Mouse (Mus musculus) ES-Bruce4 (cell line): ENCODE data around the gene Ptprt. TPM values are rescaled to one million over a fixed set of nuclear protein-coding genes. Genes with fewer than 3 reads are reported as not detected.

Experiments used
- H3K27ac ChIP-seq: 2 replicates; pipeline ENCODE4 v1.5.1; 2012; ENCODE audit warnings: low read length, inconsistent platforms; ENCODE audit not compliant: insufficient read depth
- H3K27me3 ChIP-seq: 2 replicates; pipeline ENCODE4 v1.6.1; 2012; ENCODE audit warnings: mild to moderate bottlenecking, low read length, inconsistent platforms; ENCODE audit not compliant: control insufficient read depth, poor library complexity, insufficient read depth, severe bottlenecking
- H3K36me3 ChIP-seq: 2 replicates; pipeline ENCODE4 v1.6.1; 2012; ENCODE audit warnings: inconsistent platforms, mild to moderate bottlenecking, low read length, moderate library complexity; ENCODE audit not compliant: control insufficient read depth, poor library complexity, insufficient read depth, severe bottlenecking
- H3K4me1 ChIP-seq: one replicate; pipeline ENCODE4 v1.8.1; 2011; ENCODE audit warnings: low read length; ENCODE audit not compliant: control insufficient read depth, insufficient read depth
- H3K4me3 ChIP-seq: 2 replicates; pipeline ENCODE4 v1.5.1; 2011; ENCODE audit warnings: low read depth, mild to moderate bottlenecking, low read length
- H3K9ac ChIP-seq: 2 replicates; pipeline ENCODE4 v1.6.1; 2012; ENCODE audit warnings: low read depth, mild to moderate bottlenecking, inconsistent platforms; ENCODE audit not compliant: poor library complexity, severe bottlenecking
- H3K9me3 ChIP-seq: replicated peaks from 2 replicates; pipeline ENCODE4 v1.6.1; 2012; ENCODE audit warnings: mild to moderate bottlenecking, low read length, inconsistent platforms; ENCODE audit not compliant: control insufficient read depth, poor library complexity, insufficient read depth, severe bottlenecking
- CTCF ChIP-seq: IDR thresholded peaks from one replicate; pipeline ENCODE4 v1.8.1; 2011; ENCODE audit warnings: low read depth, low read length
- EP300 ChIP-seq: IDR thresholded peaks from 2 replicates; pipeline ENCODE4 v1.6.1; 2011; ENCODE audit warnings: low read depth, low read length; ENCODE audit not compliant: insufficient read depth
- POLR2A ChIP-seq: IDR thresholded peaks from one replicate; pipeline ENCODE4 v1.8.1; 2011; ENCODE audit warnings: low read length; ENCODE audit not compliant: insufficient read depth
- polyA plus RNA-seq: library from polyadenylated mRNA; stranded (reverse); fragments of >200 nt; gene quantifications from 2 replicates; pipeline ENCODE4 v1.2.4, GENCODE M21; 2011; ENCODE audit warnings: low read depth; ENCODE audit not compliant: missing spikeins, insufficient read depth, insufficient read length

Gene Ptprt
- 4.3 and 5.1 TPM in 2 replicates for polyA plus RNA-seq

- Histone ChIP-seq H3K27ac (no peak within 1 kb of the TSS), H3K27me3 (peaks cover 18% of the 10 kb centered on the region), H3K9me3 (no peaks in the 10 kb centered on the region), H3K4me3 (peak within 1 kb of the TSS; percentile 80), H3K36me3 (no peaks in the 10 kb centered on the region), H3K9ac (peak within 1 kb of the TSS; percentile 84), H3K4me1 (no peaks in the 10 kb centered on the region)
- TF ChIP-seq POLR2A (no peak), CTCF (no peak), EP300 (no peak)
Observed at GRCm38 (mm10) chr2:162660941-162661386, at the start of gene Ptprt. TSS of gene Ptprt (minus strand) at chr2:162661147.

DNA sequence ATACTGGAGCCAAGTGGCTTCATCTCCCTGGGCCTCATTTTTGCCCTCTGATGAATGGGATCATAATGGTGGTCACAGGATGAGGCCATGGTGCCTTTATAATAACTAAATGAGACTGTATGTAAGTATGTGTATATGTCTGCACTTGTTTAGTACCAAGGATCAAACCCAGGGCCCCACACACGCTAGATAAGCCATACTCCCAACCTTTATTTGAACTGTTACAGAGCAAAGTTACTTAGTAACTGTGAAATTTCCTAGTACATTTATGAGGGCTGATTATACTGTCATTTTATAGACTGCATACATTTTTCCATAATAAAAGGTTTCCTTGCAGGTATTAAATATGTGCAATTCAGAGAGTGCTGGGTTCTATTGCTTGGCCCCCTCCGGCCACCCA is 49.5 kb upstream of the Ptprt start:
- Histone ChIP-seq H3K27me3 (no peaks in the 10 kb centered on the region; the same call in 1 of the 2 replicates), H3K27ac (no peak overlapping the region), H3K36me3 (no peaks in the 10 kb centered on the region), H3K9me3 (no peaks in the 10 kb centered on the region), H3K4me1 (no peaks in the 10 kb centered on the region), H3K9ac (no peak overlapping the region), H3K4me3 (no peak overlapping the region)
- TF ChIP-seq EP300 (no peak), CTCF (no peak), POLR2A (no peak)

DNA sequence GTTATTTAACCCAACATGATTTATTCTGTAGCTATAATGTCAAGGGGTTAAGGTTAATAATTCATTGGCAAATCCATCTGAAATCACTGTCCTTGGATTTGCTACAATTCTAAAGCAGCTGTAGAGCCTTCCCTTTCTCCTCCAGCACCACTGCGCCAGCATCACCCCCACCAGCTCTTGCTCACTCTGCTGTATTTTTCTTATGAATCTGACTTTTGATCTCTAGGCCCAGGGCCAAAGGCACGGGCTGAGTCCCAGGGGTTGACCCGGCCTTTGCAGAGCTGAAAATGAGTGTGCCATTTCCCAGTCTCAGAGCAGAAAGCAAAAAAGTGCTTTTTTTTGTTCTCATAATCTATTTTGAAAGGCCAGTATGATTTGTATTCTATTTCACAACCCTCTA is 38.7 kb upstream of the Ptprt start:
- no peak overlapping the region for H3K27ac ChIP-seq
- H3K27me3 ChIP-seq = no peaks in the 10 kb centered on the region
- TF ChIP-seq POLR2A (no peak), CTCF (no peak), EP300 (no peak)

DNA sequence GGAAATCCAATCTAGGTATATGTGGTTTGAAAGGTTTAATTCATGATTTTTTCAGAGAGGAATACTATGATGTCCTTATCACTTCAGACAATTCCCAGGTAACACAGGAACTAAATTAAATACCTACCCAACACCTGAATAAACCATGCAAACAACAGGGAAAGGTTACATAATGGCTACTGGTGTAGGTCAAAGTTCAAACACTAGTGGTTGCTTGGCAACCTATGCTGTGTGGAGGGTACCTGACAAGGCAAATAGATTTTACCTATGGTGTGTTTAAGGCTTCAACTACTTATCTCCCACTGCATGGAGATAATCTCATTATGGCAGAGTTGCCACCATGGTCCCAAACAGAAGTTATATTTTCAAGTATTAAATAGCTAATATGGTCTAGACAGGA is 38.1 kb upstream of the Ptprt start:
- Histone ChIP-seq H3K4me3 (no peak overlapping the region), H3K9me3 (no peaks in the 10 kb centered on the region), H3K36me3 (no peaks in the 10 kb centered on the region), H3K9ac (no peak overlapping the region), H3K4me1 (no peaks in the 10 kb centered on the region), H3K27me3 (no peaks in the 10 kb centered on the region), H3K27ac (no peak overlapping the region)
- TF ChIP-seq CTCF (no peak), EP300 (no peak), POLR2A (no peak)

More for the DNA sequence above, 38.7 kb upstream of the Ptprt start:
- H3K4me3 ChIP-seq = no peak overlapping the region
- H3K4me1 ChIP-seq = no peaks in the 10 kb centered on the region
- H3K9ac ChIP-seq = no peak overlapping the region
- H3K36me3 ChIP-seq = no peaks in the 10 kb centered on the region
- H3K9me3 ChIP-seq = no peaks in the 10 kb centered on the region

DNA sequence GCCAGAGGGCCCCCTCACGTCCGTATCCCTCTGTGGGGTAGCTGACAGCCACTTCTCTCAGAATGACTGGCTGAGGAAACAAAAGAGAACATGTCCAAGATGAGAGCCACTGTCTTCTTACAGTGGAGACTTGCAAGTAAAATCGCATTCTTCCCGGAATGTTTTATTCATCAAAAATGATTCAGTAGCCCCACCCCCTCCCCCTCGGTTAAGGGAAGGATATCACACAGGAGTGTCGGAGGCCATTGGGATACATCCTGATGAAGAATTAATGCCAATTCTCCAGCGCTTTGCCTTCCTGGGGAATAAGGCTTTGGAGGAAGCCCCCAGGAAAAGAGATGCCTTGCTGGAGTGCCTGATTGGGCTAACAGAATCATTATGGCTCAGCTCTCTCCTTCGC is 37.1 kb upstream of the Ptprt start:
- no peaks in the 10 kb centered on the region for H3K36me3 ChIP-seq
- H3K27me3 ChIP-seq = no peaks in the 10 kb centered on the region
- no peak for TF ChIP-seq CTCF
- TF ChIP-seq EP300 = no peak
- no peaks in the 10 kb centered on the region for H3K4me1 ChIP-seq
- H3K27ac ChIP-seq = no peak overlapping the region
- H3K4me3 ChIP-seq = no peak overlapping the region
- H3K9me3 ChIP-seq = no peaks in the 10 kb centered on the region
- H3K9ac ChIP-seq = no peak overlapping the region

GRCm38 (mm10) chr2:162697151-162697550 is 36.2 kb upstream of the Ptprt start:
- Histone ChIP-seq H3K4me3 (no peak overlapping the region), H3K36me3 (no peaks in the 10 kb centered on the region), H3K4me1 (no peaks in the 10 kb centered on the region), H3K27ac (no peak overlapping the region), H3K27me3 (no peaks in the 10 kb centered on the region), H3K9ac (no peak overlapping the region), H3K9me3 (no peaks in the 10 kb centered on the region)
- TF ChIP-seq CTCF (no peak), POLR2A (no peak), EP300 (no peak)
